Mouse (Mus musculus): ENCODE data around the gene Prss57. TPM values are rescaled to one million over a fixed set of nuclear protein-coding genes. Genes with fewer than 3 reads are reported as not detected.

Gene Prss57
- polyA plus RNA-seq, 1 experiment from 2014 or later, result 0.14 TPM

DNA sequence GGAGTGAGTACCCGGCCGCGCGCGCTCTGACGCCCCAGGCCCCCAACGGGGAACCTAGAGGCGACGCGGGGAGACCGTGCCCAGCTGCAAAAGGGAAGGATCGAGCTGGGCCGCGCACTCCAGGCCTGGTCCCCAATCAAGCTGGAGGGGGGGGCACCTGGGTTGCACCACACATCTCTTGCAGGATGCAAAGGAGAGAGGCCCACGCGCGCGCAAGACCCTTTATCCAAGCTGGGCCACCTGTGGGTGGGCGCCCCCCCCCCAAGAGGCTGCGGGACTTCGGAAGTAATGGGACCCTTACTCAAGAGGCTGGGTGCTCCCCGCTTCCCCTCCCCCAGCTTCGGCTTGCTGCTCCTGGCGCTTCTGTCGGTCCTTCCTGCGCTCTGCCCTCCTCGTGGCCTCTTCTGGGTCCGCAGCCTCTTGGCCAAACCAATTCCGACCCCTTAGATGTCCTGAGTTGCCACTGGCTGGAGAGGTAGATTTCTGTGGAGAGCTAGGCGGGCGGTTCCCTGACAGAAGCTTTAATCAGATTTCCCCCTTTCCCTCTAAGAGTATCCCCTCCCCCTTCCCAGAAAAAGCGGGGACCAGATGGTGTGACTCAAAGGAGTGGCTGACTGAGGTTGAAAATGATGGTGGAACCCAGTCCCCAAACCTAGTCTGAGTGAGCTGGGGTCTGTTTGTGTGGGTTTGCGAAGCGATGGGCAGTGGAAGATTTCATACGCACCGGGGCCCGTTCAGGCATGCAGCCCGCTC, 3.2 kb upstream of the Prss57 start:
- Histone ChIP-seq H3K27ac (replicated peaks) (peak overlapping the region; percentile 85), H3K4me1 (peaks cover 49% of the 10 kb centered on the region), H3K4me3 (replicated peaks) (peak overlapping the region; percentile 70), H3K9ac (replicated peaks) (peak overlapping the region; percentile 77), H3K27me3 (replicated peaks) (no peaks in the 10 kb centered on the region), H3K4me2 (peak overlapping the region; percentile 90), H3K36me3 (no peaks in the 10 kb centered on the region), H3K9me3 (replicated peaks) (no peaks in the 10 kb centered on the region)
- whole genome bisulfite sequencing, result 2% methylated on average over 37 of the region's 38 CpGs
- peak; percentile 55 for ATAC-seq (ENCODE audit: low FRiP score)

DNA sequence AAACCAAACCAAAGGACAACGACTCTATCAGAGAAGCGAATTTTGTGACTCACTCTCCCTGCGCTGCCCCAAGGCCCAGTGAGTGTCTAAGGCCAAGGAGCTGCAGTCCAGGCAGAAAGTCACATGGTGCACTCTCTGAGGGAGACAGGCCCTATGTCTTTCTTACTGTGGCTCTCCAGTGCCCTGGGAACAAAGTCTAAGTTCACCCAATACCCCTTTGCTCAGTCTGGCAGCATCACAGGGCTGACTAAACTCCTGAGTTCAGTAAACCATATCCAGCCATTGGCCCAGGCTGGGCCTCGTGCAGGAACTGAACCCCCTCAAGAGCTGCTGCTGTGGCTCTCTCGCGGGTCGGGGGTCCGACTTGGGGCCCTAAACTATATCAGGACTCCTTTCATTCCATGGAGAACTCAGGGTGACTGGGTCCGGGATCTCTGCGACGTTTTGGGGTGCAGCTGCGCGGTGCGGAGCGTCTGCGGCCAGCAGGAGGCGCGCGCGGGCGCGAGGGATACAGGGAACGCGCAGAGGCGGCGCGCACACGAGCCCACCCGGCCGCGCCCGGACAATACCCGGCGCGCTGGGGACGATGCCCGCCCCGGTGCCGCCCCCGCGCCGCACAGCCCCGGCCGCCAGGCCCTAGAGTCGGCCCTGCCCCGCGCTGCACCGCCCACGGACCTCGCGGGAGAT, 2.4 kb upstream of the Prss57 start, which contains the start of gene Palm:
Palm (plus strand) TSS at position 522 of the 687 bp plus-strand sequence.
- Histone ChIP-seq H3K27me3 (replicated peaks) (no peaks in the 10 kb centered on the region), H3K27ac (replicated peaks) (peak within 1 kb of the TSS; percentile 85), H3K4me2 (peak within 1 kb of the TSS; percentile 90), H3K9ac (replicated peaks) (peak within 1 kb of the TSS; percentile 77), H3K4me3 (replicated peaks) (peak within 1 kb of the TSS; percentile 70), H3K36me3 (no peaks in the 10 kb centered on the region), H3K9me3 (replicated peaks) (no peaks in the 10 kb centered on the region), H3K4me1 (peaks cover 48% of the 10 kb centered on the region)
- 8% methylated on average over 33 of the region's 51 CpGs for WGBS
- peak; percentile 69 for ATAC-seq (ENCODE audit: low FRiP score)

DNA sequence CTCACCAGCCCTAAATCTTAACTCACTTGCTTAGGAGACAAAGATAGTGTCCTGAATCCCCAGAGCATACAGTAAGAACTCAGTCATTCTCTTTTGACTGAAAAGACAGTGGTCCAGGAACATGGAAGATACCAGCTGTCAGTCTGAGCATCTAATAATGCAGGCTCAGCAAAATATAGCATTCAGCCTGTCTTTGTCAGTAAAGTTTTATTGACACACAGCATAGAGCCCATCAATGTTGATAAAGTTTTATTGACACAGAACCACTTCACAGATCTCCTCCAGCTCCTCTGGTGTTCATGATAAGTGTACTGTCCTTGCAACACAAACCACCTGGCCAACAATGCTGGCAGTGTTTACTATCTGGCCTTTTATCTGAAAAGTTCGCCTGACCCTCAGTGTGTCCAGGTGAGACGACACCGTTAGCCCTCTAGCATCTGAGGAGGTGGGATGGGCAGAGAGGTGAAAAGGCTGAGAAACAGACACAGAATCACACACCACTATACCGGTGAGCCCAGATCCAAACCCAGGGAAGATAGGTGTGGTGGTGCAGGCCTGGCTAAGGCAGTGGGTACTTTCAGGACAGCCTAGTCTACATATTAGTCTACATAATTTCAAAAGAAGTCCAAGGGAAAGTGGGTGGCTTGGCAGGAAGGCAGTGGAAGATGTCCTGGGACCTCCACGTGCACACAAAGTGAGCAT, 1.7 kb upstream of the Prss57 start:
- ATAC-seq (ENCODE audit: low FRiP score), result no peak
- Histone ChIP-seq H3K4me3 (replicated peaks) (no peak overlapping the region), H3K9me3 (replicated peaks) (no peaks in the 10 kb centered on the region), H3K9ac (replicated peaks) (peak overlapping the region; percentile 77; the same call in 1 of the 2 replicates), H3K27ac (replicated peaks) (no peak overlapping the region; the same call in 1 of the 2 replicates), H3K4me2 (peak overlapping the region; percentile 90), H3K27me3 (replicated peaks) (no peaks in the 10 kb centered on the region), H3K4me1 (peaks cover 41% of the 10 kb centered on the region), H3K36me3 (no peaks in the 10 kb centered on the region)
- WGBS, result 89% methylated on average over 5 of the region's 5 CpGs

DNA sequence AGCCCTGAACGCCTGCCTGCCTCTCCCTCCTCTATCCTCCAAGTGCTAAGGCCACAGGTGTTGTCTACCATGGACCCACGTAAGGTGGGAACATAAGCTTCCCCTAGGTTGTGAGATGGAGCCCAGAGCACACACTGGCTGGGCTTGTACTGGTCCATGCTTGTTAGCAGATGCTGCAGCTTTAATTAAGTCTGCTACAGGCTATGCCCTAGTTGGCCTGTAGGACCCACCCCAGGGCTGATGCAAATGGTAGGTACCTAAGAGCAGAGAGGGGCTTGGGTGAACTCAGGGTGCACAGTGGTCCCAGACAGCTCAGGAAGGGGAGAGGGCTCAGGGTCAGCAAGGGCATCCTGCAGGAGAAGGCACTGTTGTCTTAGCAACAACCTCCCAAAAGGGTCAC, 1.2 kb downstream of the Prss57 start:
- Histone ChIP-seq H3K4me1 (peaks cover 13% of the 10 kb centered on the region), H3K27me3 (replicated peaks) (0 out of 2 replicates have a peak, but pooled peaks cover 5% of the 10 kb centered on the region), H3K36me3 (no peaks in the 10 kb centered on the region), H3K27ac (replicated peaks) (no peak overlapping the region), H3K4me3 (replicated peaks) (no peak overlapping the region), H3K9me3 (replicated peaks) (no peaks in the 10 kb centered on the region), H3K9ac (replicated peaks) (no peak overlapping the region), H3K4me2 (no peak overlapping the region)
- 56% methylated on average over 2 of the region's 2 CpGs for WGBS
- ATAC-seq (ENCODE audit: low FRiP score), result no peak

DNA sequence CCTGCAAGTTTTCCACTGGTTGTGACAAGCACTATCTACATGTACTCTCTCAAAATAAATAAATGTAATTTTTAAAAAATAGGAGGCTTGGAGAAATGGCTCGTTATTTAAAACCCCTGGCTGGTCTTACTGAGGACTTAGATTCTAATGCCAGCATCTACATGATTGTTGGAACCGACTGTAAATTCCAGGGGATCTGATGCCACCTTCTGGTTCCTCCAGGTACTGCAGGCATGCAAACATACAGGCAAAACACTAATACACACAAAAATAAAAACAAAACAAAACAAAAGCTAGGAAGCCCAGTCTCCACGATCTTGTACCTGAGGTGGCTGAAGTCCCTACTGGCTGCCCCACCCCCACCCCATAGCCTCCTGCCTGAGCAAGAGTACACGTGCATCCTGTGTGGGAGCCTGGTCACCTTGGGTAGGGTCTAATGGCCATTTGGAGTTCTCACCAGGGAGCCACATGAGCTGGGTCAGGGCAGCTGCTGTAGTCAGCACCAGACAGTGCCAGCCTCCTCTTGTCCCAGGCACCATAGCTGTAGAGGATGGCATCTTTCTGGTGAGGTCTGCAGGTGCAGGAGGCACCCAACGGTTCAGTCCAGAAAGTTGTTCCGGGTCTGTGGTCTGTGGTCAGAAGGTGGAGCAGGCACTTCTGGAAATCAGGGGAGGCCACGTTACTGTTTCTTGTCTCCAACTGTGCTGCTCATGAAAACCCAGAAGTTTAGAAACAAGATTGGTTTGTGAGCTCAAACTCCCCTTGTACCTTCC, 2.2 kb downstream of the Prss57 start:
- 0 out of 2 replicates have a peak, but pooled peaks cover 5% of the 10 kb centered on the region for H3K27me3 ChIP-seq (replicated peaks)
- no peak overlapping the region for H3K4me3 ChIP-seq (replicated peaks)
- 38% methylated on average over 7 of the region's 7 CpGs for WGBS
- peaks cover 9% of the 10 kb centered on the region for H3K4me1 ChIP-seq
- no peak overlapping the region for H3K9ac ChIP-seq (replicated peaks)
- H3K4me2 ChIP-seq, result no peak overlapping the region
- H3K9me3 ChIP-seq (replicated peaks), result no peaks in the 10 kb centered on the region
- no peaks in the 10 kb centered on the region for H3K36me3 ChIP-seq
- ATAC-seq (ENCODE audit: low FRiP score), result no peak
- no peak overlapping the region for H3K27ac ChIP-seq (replicated peaks)

DNA sequence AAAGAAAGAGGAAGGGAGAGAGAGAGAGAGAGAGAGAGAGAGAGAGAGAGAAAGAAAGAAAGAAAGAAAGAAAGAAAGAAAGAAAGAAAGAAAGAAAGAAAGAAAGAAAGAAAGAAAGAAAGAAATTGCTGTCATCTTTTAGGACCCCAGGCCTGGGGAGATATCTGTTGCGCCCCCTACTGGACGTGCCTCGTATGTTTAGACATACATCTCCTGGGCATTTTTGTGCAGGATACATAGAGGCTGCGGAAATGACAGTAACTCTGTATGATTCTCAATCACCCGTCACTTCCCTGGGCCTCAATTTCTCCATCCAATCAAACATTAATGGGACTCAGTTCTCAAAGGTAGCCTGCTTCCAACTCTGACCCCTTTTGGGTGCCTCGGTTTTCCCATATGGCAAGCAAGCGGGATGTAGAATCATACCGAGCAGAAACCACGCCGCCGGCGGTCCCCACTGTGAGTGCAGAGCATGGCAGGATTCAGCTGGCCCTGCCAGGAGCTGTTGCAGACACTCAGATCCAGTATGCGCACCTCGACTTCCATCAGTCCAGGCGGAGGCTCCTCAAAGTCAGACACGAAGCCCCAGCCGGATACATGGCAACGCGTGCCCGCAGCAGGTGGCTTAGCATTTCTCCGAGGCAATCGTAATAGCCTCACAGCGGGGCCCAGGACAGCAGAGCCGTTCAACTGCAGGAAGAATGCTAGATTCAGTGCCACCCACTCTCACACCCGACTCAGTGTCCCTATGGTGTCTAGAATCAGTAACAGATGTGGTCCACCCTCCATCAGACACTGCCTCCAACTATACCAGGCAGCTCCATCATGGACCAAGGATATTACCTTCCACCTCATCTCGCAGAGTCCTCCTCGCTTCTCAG, 6.6 kb downstream of the Prss57 start:
- Histone ChIP-seq H3K9me3 (replicated peaks) (no peaks in the 10 kb centered on the region), H3K36me3 (no peaks in the 10 kb centered on the region), H3K27ac (replicated peaks) (no peak overlapping the region), H3K4me2 (no peak overlapping the region), H3K4me1 (peaks cover 20% of the 10 kb centered on the region), H3K4me3 (replicated peaks) (no peak overlapping the region), H3K9ac (replicated peaks) (no peak overlapping the region), H3K27me3 (replicated peaks) (peaks cover 17% of the 10 kb centered on the region)
- ATAC-seq (ENCODE audit: low FRiP score), result no peak
- 31% methylated on average over 27 of the region's 27 CpGs for WGBS

DNA sequence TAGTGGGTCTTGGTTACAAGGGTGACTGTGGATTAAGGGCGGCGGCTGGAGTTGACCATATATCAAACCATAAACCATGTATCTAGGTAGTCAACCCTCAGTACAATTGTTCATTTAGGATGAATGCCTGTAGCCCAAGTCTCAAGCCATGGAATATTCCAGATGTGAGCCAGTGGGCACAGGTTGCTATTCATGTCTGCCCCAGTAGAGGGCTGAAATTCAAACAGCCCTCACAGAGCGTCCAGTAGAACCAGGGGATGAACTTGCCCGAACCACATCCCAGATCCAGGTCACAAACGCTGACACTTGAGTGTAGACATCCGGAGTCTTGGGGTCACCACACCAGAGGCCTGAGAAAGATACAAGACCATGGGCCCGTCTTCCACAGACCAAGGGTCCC, 7.7 kb downstream of the Prss57 start:
- H3K9me3 ChIP-seq (replicated peaks), result no peaks in the 10 kb centered on the region
- WGBS, result 76% methylated on average over 7 of the region's 7 CpGs
- H3K4me3 ChIP-seq (replicated peaks), result no peak overlapping the region
- H3K9ac ChIP-seq (replicated peaks), result no peak overlapping the region
- peaks cover 28% of the 10 kb centered on the region for H3K27me3 ChIP-seq (replicated peaks)
- no peak for ATAC-seq (ENCODE audit: low FRiP score)
- no peak overlapping the region for H3K4me2 ChIP-seq
- H3K4me1 ChIP-seq, result peaks cover 24% of the 10 kb centered on the region
- no peak overlapping the region for H3K27ac ChIP-seq (replicated peaks)
- H3K36me3 ChIP-seq, result no peaks in the 10 kb centered on the region

DNA sequence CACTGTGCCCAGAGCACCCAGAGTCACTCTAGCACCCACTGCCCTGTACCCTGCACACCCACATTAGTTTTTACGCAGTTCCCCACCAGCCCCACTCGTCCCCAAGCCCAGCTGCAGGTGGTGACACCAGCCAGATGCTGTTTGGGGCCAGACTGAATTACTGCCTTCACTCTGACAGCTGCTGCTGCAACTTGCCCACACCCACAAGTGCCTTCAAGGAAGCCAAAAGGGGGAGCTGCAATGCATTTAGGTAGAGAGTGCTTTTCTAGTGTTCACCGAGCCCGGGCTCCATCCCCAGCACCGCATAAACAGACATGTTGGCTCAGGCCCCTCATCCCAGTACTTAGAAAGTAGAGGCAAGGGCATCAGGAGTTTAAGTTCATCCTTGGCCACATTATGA, 8.8 kb downstream of the Prss57 start:
- H3K36me3 ChIP-seq, result no peaks in the 10 kb centered on the region
- peaks cover 39% of the 10 kb centered on the region for H3K27me3 ChIP-seq (replicated peaks)
- no peak overlapping the region for H3K4me2 ChIP-seq
- H3K4me1 ChIP-seq, result peaks cover 35% of the 10 kb centered on the region
- no peak overlapping the region for H3K9ac ChIP-seq (replicated peaks)
- WGBS, result 55% methylated on average over 5 of the region's 5 CpGs
- H3K4me3 ChIP-seq (replicated peaks), result no peak overlapping the region
- no peak for ATAC-seq (ENCODE audit: low FRiP score)
- H3K27ac ChIP-seq (replicated peaks), result no peak overlapping the region
- no peaks in the 10 kb centered on the region for H3K9me3 ChIP-seq (replicated peaks)

DNA sequence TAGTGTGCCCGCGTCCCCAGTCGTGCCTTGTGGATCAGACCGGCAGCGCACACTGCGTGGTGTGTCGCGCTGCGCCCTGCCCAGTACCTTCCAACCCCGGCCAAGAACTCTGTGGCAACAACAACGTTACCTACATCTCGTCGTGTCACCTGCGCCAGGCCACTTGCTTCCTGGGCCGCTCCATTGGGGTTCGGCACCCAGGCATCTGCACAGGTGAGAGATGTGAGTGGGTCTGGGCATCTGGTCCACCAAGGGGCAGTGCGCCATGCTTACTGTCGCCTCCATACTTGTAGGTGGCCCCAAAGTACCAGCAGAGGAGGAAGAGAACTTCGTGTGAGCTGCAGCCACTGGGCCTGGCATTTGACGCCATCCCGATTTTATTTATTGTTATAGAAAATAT, 9.6 kb downstream of the Prss57 start:
- no peaks in the 10 kb centered on the region for H3K36me3 ChIP-seq
- no peak overlapping the region for H3K27ac ChIP-seq (replicated peaks)
- H3K4me1 ChIP-seq, result peaks cover 37% of the 10 kb centered on the region
- H3K9ac ChIP-seq (replicated peaks), result no peak overlapping the region
- peak; percentile 5; the same call in 1 of the 2 replicates for ATAC-seq (ENCODE audit: low FRiP score)
- WGBS, result 27% methylated on average over 21 of the region's 21 CpGs
- H3K9me3 ChIP-seq (replicated peaks), result no peaks in the 10 kb centered on the region
- peak overlapping the region; percentile 90 for H3K4me2 ChIP-seq
- H3K27me3 ChIP-seq (replicated peaks), result peaks cover 46% of the 10 kb centered on the region
- peak overlapping the region; percentile 49 for H3K4me3 ChIP-seq (replicated peaks)

DNA sequence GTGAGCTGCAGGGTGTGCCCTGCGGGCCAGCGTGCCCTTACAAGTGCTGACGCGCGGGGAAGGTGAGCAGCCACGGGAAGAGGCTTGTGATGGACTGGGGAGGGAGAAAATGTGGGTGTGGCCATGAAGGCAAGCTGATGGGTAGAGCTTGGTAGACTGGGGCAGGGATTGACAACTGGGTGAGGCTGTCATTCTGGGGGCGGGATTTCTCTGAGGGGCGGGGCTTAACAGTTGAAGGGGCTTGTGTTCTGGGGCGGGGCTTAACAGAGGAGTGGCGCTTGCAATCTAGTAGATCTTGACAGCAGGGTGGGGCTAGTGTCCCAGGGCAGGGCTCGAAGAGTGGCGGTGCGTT, 10.1 kb downstream of the Prss57 start:
- 0 out of 2 replicates have a peak overlapping the region, but pooled peaks have one; percentile 45 for H3K27ac ChIP-seq (replicated peaks)
- H3K9me3 ChIP-seq (replicated peaks), result no peaks in the 10 kb centered on the region
- 0% methylated on average over 13 of the region's 13 CpGs for WGBS
- peak overlapping the region; percentile 49 for H3K4me3 ChIP-seq (replicated peaks)
- H3K4me2 ChIP-seq, result peak overlapping the region; percentile 90
- no peaks in the 10 kb centered on the region for H3K36me3 ChIP-seq
- peak overlapping the region; percentile 45 for H3K9ac ChIP-seq (replicated peaks)
- peaks cover 46% of the 10 kb centered on the region for H3K27me3 ChIP-seq (replicated peaks)
- H3K4me1 ChIP-seq, result peaks cover 37% of the 10 kb centered on the region
- no peak; the same call in 1 of the 2 replicates for ATAC-seq (ENCODE audit: low FRiP score)
